ENCODE assay signal across 10 mouse cellular contexts in genomic region chr12:57212463-57212862, GRCm38 (mm10). TPM values are rescaled to one million over a fixed set of nuclear protein-coding genes. Genes with fewer than 3 reads are reported as not detected.
A peak's percentile ranks its signal among the peaks of the same experiment; 100 is the strongest.
DNase-seq lines count a peak whose midpoint lies in the region; ATAC-seq lines count a peak whose summit lies in the region.
"Not testable (repeated sequence)": the region's sequence is repeated elsewhere in the genome, so short reads cannot be mapped to it uniquely, and the experiment has no call there.
"Had no signal": no experiment of that assay in that cellular context is flagged by ENCODE, and none has a peak within 500 bp of the region (broad histone marks: within the 10 kb centered on the region; RNA-seq: fewer than 3 reads in every experiment).

No protein-coding gene starts in this region.

- ATAC-seq in forebrain, embryonic 14.5 days = 0 out of 2 replicates have a peak, but pooled peaks have one; percentile 40
- ATAC-seq in hindbrain, embryonic 12.5 days (ENCODE audit: low FRiP score) = peak; percentile 56; the same call in 1 of the 2 replicates
- peak; percentile 68; the same call in 1 of the 2 replicates for ATAC-seq in kidney, embryonic 14.5 days (ENCODE audit: low FRiP score, low TSS enrichment)
- ATAC-seq in limb, embryonic 13.5 days (ENCODE audit: low FRiP score, low read depth) = not testable (repeated sequence)
- peak; percentile 46; the same call in 1 of the 2 replicates for ATAC-seq in midbrain, embryonic 14.5 days (ENCODE audit: low FRiP score, low TSS enrichment)
- ATAC-seq in neural tube, embryonic 12.5 days (ENCODE audit: low FRiP score, low read depth) = peak; percentile 56; the same call in 1 of the 2 replicates

- not testable (repeated sequence) for H3K36me3 ChIP-seq in forebrain, embryonic 14.5 days (ENCODE audit: control insufficient read depth, insufficient read depth, low read length); hindbrain, embryonic 12.5 days; kidney, embryonic 14.5 days (ENCODE audit: control insufficient read depth, insufficient read depth, low read length); limb, embryonic 13.5 days; midbrain, embryonic 14.5 days (ENCODE audit: control insufficient read depth, insufficient read depth, low read length); neural tube, embryonic 12.5 days

- H3K27ac ChIP-seq in forebrain, embryonic 14.5 days (ENCODE audit: low read depth, low read length); hindbrain, embryonic 12.5 days; kidney, embryonic 14.5 days (ENCODE audit: low read depth, low read length); limb, embryonic 13.5 days; midbrain, embryonic 14.5 days (replicated peaks; ENCODE audit: low read depth, low read length); neural tube, embryonic 12.5 days: not testable (repeated sequence)

- not testable (repeated sequence) for H3K4me3 ChIP-seq in forebrain, embryonic 14.5 days (ENCODE audit: low read depth, low read length); hindbrain, embryonic 12.5 days; kidney, embryonic 14.5 days (ENCODE audit: low read length); limb, embryonic 13.5 days; midbrain, embryonic 14.5 days (replicated peaks; ENCODE audit: low read depth, low read length); neural tube, embryonic 12.5 days

- not testable (repeated sequence) for DNase-seq in forebrain, embryonic 14.5 days (ENCODE audit: low spot score); midbrain, embryonic 14.5 days

- WGBS in forebrain, embryonic 14.5 days = 79% methylated on average over 5 of the region's 5 CpGs
- WGBS in hindbrain, embryonic 12.5 days = 82% methylated on average over 5 of the region's 5 CpGs
- WGBS in kidney, embryonic 14.5 days = 85% methylated on average over 5 of the region's 5 CpGs
- 81% methylated on average over 5 of the region's 5 CpGs for WGBS in limb, embryonic 13.5 days
- WGBS in midbrain, embryonic 14.5 days = 77% methylated on average over 5 of the region's 5 CpGs
- 81% methylated on average over 5 of the region's 5 CpGs for WGBS in neural tube, embryonic 12.5 days

- H3K9me3 ChIP-seq in forebrain, embryonic 14.5 days (replicated peaks; ENCODE audit: control insufficient read depth, low read length); hindbrain, embryonic 12.5 days (replicated peaks); kidney, embryonic 14.5 days (ENCODE audit: control insufficient read depth, low read length); limb, embryonic 13.5 days; midbrain, embryonic 14.5 days (ENCODE audit: control insufficient read depth, low read length); neural tube, embryonic 12.5 days: not testable (repeated sequence)

- H3K4me1 ChIP-seq in forebrain, embryonic 14.5 days (ENCODE audit: control insufficient read depth, insufficient read depth, low read length); hindbrain, embryonic 12.5 days; kidney, embryonic 14.5 days (ENCODE audit: control insufficient read depth, insufficient read depth, low read length); limb, embryonic 13.5 days; midbrain, embryonic 14.5 days (ENCODE audit: control insufficient read depth, insufficient read depth, low read length); neural tube, embryonic 12.5 days: not testable (repeated sequence)

- H3K9ac ChIP-seq in forebrain, embryonic 14.5 days (ENCODE audit: low read length); hindbrain, embryonic 12.5 days; kidney, embryonic 14.5 days (ENCODE audit: low read depth, low read length); limb, embryonic 13.5 days; midbrain, embryonic 14.5 days (replicated peaks; ENCODE audit: low read length); neural tube, embryonic 12.5 days: not testable (repeated sequence)

- not testable (repeated sequence) for H3K4me2 ChIP-seq in forebrain, embryonic 14.5 days (ENCODE audit: low read length); hindbrain, embryonic 12.5 days (replicated peaks); kidney, embryonic 14.5 days (replicated peaks; ENCODE audit: low read depth, low read length); midbrain, embryonic 14.5 days (ENCODE audit: low read length); neural tube, embryonic 12.5 days (replicated peaks)
- 0 out of 2 replicates have a peak overlapping the region, but pooled peaks have one; percentile 85 for H3K4me2 ChIP-seq in limb, embryonic 13.5 days (replicated peaks)

- not testable (repeated sequence) for H3K27me3 ChIP-seq in forebrain, embryonic 14.5 days (replicated peaks; ENCODE audit: control insufficient read depth, insufficient read depth, low read length); hindbrain, embryonic 12.5 days; kidney, embryonic 14.5 days (ENCODE audit: control insufficient read depth, insufficient read depth, low read length); limb, embryonic 13.5 days; midbrain, embryonic 14.5 days (ENCODE audit: control insufficient read depth, insufficient read depth, low read length); neural tube, embryonic 12.5 days (replicated peaks)

RNA-seq across cellular contexts. Expression of gene Slc25a21, which starts 15.2 kb away (rescaled TPM):
- 0.16 TPM in 1 of 2 replicates, not detected in the other for polyA plus RNA-seq in forebrain, embryonic 14.5 days (2014; fragmentation: Nextera tagmentation; extraction: Ambion mirVana)
- 0.52 and 0.65 TPM in 2 replicates for polyA plus RNA-seq in hindbrain, embryonic 12.5 days (2016; fragmentation: Nextera tagmentation; extraction: Ambion mirVana)
- polyA plus RNA-seq in kidney, embryonic 14.5 days (2014; fragmentation: Nextera tagmentation; extraction: Ambion mirVana) = 1.5 and 2.8 TPM in 2 replicates
- polyA plus RNA-seq in limb, embryonic 13.5 days (2015; fragmentation: Nextera tagmentation; extraction: Ambion mirVana) = 0.59 and 0.75 TPM in 2 replicates
- not detected in 2 replicates for polyA plus RNA-seq in midbrain, embryonic 14.5 days (2014; fragmentation: Nextera tagmentation; extraction: Ambion mirVana)
- 0.25 and 1.1 TPM in 2 replicates for polyA plus RNA-seq in neural tube, embryonic 12.5 days (2016; fragmentation: Nextera tagmentation; extraction: Ambion mirVana)
- polyA plus RNA-seq: activated CD4-positive, CD25-positive, alpha-beta regulatory T cell, adult 4 months; brain, embryonic 14.5 days; macrophage; small intestine, adult 2 months had no signal

RNA-seq across cellular contexts. Expression of gene Prps1l3, which starts 17.7 kb away (rescaled TPM):
- polyA plus RNA-seq in forebrain, embryonic 14.5 days (2014; fragmentation: Nextera tagmentation; extraction: Ambion mirVana) = 50.4 and 51.1 TPM in 2 replicates
- polyA plus RNA-seq in hindbrain, embryonic 12.5 days (2016; fragmentation: Nextera tagmentation; extraction: Ambion mirVana) = 52.0 and 52.2 TPM in 2 replicates
- polyA plus RNA-seq in kidney, embryonic 14.5 days (2014; fragmentation: Nextera tagmentation; extraction: Ambion mirVana) = 59.4 and 97.0 TPM in 2 replicates
- 64.1 and 70.6 TPM in 2 replicates for polyA plus RNA-seq in limb, embryonic 13.5 days (2015; fragmentation: Nextera tagmentation; extraction: Ambion mirVana)
- polyA plus RNA-seq in midbrain, embryonic 14.5 days (2014; fragmentation: Nextera tagmentation; extraction: Ambion mirVana) = 28.6 and 38.5 TPM in 2 replicates
- polyA plus RNA-seq in neural tube, embryonic 12.5 days (2016; fragmentation: Nextera tagmentation; extraction: Ambion mirVana) = 44.1 and 44.4 TPM in 2 replicates

RNA-seq across cellular contexts. Expression of gene Mipol1, which starts 17.8 kb away (rescaled TPM):
- polyA plus RNA-seq in forebrain, embryonic 14.5 days (2014; fragmentation: Nextera tagmentation; extraction: Ambion mirVana) = 5.5 and 6.4 TPM in 2 replicates
- 6.1 and 8.6 TPM in 2 replicates for polyA plus RNA-seq in hindbrain, embryonic 12.5 days (2016; fragmentation: Nextera tagmentation; extraction: Ambion mirVana)
- 11.3 and 13.2 TPM in 2 replicates for polyA plus RNA-seq in kidney, embryonic 14.5 days (2014; fragmentation: Nextera tagmentation; extraction: Ambion mirVana)
- 9.2 and 10.3 TPM in 2 replicates for polyA plus RNA-seq in limb, embryonic 13.5 days (2015; fragmentation: Nextera tagmentation; extraction: Ambion mirVana)
- polyA plus RNA-seq in midbrain, embryonic 14.5 days (2014; fragmentation: Nextera tagmentation; extraction: Ambion mirVana) = 3.5 and 5.0 TPM in 2 replicates
- polyA plus RNA-seq in neural tube, embryonic 12.5 days (2016; fragmentation: Nextera tagmentation; extraction: Ambion mirVana) = 6.7 and 6.8 TPM in 2 replicates
